Mouse (Mus musculus) spleen, adult 2 months (tissue): Measurements from ENCODE around the gene Spns3. TPM values are rescaled to one million over a fixed set of nuclear protein-coding genes. Genes with fewer than 3 reads are reported as not detected.
A peak's percentile ranks its signal among the peaks of the same experiment; 100 is the strongest.

ENCODE experiments used
- DNase-seq, 2 experiments: peaks; one replicate each; pipeline versions ENCODE4 v3.0.0 to v3.0.0-alpha.2; 2012 to 2021; ENCODE audit warnings: low spot score in 2 of 2, low read depth in 1 of 2
- H3K27ac ChIP-seq: fragments of 200-500 bp; 2 replicates; pipeline ENCODE4 v1.5.1; 2012; ENCODE audit warnings: low read length, inconsistent platforms; ENCODE audit not compliant: insufficient read depth
- H3K27me3 ChIP-seq: fragments of 200-500 bp; 2 replicates; pipeline ENCODE4 v1.6.1; 2012; ENCODE audit warnings: mild to moderate bottlenecking, moderate library complexity, low read length, inconsistent platforms; ENCODE audit not compliant: control insufficient read depth, insufficient read depth
- H3K36me3 ChIP-seq: fragments of 200-500 bp; 2 replicates; pipeline ENCODE4 v1.6.1; 2012; ENCODE audit warnings: mild to moderate bottlenecking, low read length, inconsistent platforms; ENCODE audit not compliant: control insufficient read depth, insufficient read depth
- H3K4me1 ChIP-seq: fragments of 200-500 bp; 2 replicates; pipeline ENCODE4 v1.6.1; 2011; ENCODE audit warnings: inconsistent platforms; ENCODE audit not compliant: control insufficient read depth, insufficient read depth, insufficient read length
- H3K4me3 ChIP-seq: fragments of 200-500 bp; 2 replicates; pipeline ENCODE4 v1.5.1; 2011; ENCODE audit warnings: mild to moderate bottlenecking, inconsistent platforms; ENCODE audit not compliant: insufficient read depth, insufficient read length; ENCODE audit errors: extremely low read depth
- CTCF ChIP-seq: fragments of 200-500 bp; IDR thresholded peaks from 2 replicates; pipeline ENCODE4 v1.5.1; 2011; ENCODE audit warnings: mild to moderate bottlenecking, inconsistent platforms; ENCODE audit not compliant: insufficient read depth, insufficient read length, insufficient replicate concordance; ENCODE audit errors: extremely low read depth
- POLR2A ChIP-seq: fragments of 200-500 bp; IDR thresholded peaks from 2 replicates; pipeline ENCODE4 v1.6.1; 2011; ENCODE audit warnings: low read depth, low read length, inconsistent platforms
- WGBS: fragments of 180-500 bp; shearing (Covaris S2); methylation state at CpG from one replicate; pipeline ENCODE4 v1.1.7; 2018; 5-methylcytosine and 5-hydroxymethylcytosine counted together
- polyA plus RNA-seq: library from polyadenylated mRNA; depleted of rRNA; stranded (reverse); fragments of >200 nt; gene quantifications from 2 replicates; pipeline ENCODE4 v1.2.3, GENCODE M21; 2012; rRNA removed

Spns3 gene
- 18.8 and 24.6 TPM in 2 replicates for polyA plus RNA-seq

DNA sequence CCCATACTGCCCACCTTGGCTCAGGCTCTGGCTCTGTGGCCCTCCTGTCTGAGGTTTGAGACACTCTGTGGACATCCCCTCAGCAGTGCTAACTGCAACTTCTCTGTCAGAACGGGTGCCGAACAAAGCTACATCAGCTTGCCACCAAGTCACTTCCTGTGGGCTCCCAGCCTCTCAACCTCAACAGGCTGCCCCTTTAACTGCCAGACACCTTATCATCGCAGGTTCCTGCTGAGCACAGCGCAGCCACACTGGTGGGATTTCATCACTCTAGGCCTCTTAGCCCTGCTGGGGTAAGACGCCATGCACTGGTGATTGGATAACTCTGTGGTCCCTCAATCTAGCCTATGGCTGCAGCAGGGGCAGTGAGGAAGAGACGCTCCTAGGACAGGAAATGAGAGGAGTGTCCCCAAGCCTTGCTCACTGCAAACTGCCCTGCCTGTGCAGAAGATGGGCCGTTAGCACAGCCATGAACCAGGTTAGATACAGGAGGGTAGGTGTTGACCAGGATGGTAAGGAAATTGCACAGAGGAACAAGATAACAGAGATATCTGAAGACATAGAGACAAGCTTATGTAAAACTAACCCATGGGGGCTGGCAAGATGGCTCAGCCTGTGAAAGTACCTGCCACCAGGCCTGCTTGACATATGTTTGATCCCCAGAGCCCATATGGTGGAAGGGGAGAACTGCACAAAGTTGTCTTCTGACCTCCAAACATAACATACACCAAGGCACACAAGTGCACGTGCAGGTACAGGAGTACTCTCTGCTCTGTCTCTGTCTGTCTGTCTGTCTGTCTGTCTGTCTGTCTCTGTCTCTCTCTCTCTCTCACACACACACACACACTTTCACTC, at the start of gene Spns3:
Spns3 (minus strand) TSS at position 373 of the 855 bp plus-strand sequence.
- no peaks in the 10 kb centered on the region for H3K27me3 ChIP-seq
- peak in 1 of 2 experiments; percentile 62 for DNase-seq
- H3K36me3 ChIP-seq = no peaks in the 10 kb centered on the region
- peak; percentile 48; the same call in 1 of the 2 replicates for TF ChIP-seq POLR2A
- TF ChIP-seq CTCF = no peak
- H3K27ac ChIP-seq = peak within 1 kb of the TSS; percentile 61
- 9% methylated on average over 8 of the region's 8 CpGs for WGBS
- peaks cover 20% of the 10 kb centered on the region; the same call in 1 of the 2 replicates for H3K4me1 ChIP-seq
- H3K4me3 ChIP-seq = peak within 1 kb of the TSS; percentile 53

DNA sequence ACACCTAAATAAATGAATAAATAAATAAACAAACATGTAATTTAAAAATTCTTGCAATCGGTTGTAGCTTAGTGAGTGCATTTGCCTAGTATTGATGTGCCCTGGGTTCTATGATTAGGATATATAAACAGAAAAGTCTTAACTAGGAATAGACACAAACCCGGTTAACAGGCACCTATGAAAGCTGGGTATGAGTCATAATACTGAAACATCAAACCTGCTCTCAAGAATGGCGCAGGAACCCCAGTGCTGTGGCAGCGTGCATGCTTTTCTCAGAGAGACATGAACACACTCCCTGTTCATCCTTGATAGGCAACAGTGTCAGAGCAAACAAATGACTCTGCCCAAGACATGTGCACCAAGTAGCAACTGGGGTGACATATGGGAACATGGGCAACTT, 47.5 kb upstream of the Spns3 start:
- no peaks in the 10 kb centered on the region for H3K27me3 ChIP-seq
- TF ChIP-seq CTCF (no peak), POLR2A (no peak)
- WGBS = 92% methylated on average over 4 of the region's 4 CpGs
- DNase-seq = no peak
- H3K36me3 ChIP-seq = no peaks in the 10 kb centered on the region
- H3K27ac ChIP-seq = no peak overlapping the region
- no peaks in the 10 kb centered on the region for H3K4me1 ChIP-seq
- H3K4me3 ChIP-seq = no peak overlapping the region

GRCm38 (mm10) chr11:72595010-72595737, 44.9 kb upstream of the Spns3 start:
- H3K36me3 ChIP-seq = no peaks in the 10 kb centered on the region
- no peak for DNase-seq
- 62% methylated on average over 2 of the region's 2 CpGs for WGBS
- no peaks in the 10 kb centered on the region for H3K4me1 ChIP-seq
- H3K27ac ChIP-seq = no peak overlapping the region
- TF ChIP-seq CTCF = no peak
- no peak for TF ChIP-seq POLR2A
- no peaks in the 10 kb centered on the region for H3K27me3 ChIP-seq
- H3K4me3 ChIP-seq = no peak overlapping the region

GRCm38 (mm10) chr11:72587537-72588233, 37.4 kb upstream of the Spns3 start:
- Histone ChIP-seq H3K36me3 (no peaks in the 10 kb centered on the region), H3K27me3 (no peaks in the 10 kb centered on the region), H3K27ac (no peak overlapping the region), H3K4me1 (no peaks in the 10 kb centered on the region), H3K4me3 (no peak overlapping the region)
- TF ChIP-seq POLR2A (no peak), CTCF (no peak)
- WGBS = 69% methylated on average over 7 of the region's 7 CpGs
- DNase-seq = no peak

DNA sequence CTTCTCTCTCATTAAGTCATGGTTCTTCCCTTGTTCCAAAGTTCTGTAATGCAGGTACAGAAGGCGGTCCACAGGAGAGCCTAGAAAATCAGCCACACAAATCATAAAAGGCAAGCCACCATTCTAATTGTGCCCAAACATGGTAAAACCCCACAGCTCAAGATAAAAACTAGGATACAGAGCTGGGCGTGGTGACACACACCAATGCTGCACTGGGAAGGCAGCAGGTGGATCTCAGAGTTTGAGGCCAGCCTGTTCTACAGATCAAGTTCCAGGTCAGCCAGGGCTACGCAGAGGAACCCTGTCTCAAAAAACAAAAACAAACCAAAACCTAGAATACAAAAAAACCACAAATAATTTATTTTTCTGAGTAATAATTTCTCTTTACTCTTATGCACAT, 36.3 kb upstream of the Spns3 start:
- Histone ChIP-seq H3K27me3 (no peaks in the 10 kb centered on the region), H3K36me3 (no peaks in the 10 kb centered on the region), H3K4me3 (no peak overlapping the region), H3K27ac (no peak overlapping the region), H3K4me1 (no peaks in the 10 kb centered on the region)
- DNase-seq = no peak
- 87% methylated on average over 3 of the region's 3 CpGs for WGBS
- no peak for TF ChIP-seq CTCF
- no peak for TF ChIP-seq POLR2A

DNA sequence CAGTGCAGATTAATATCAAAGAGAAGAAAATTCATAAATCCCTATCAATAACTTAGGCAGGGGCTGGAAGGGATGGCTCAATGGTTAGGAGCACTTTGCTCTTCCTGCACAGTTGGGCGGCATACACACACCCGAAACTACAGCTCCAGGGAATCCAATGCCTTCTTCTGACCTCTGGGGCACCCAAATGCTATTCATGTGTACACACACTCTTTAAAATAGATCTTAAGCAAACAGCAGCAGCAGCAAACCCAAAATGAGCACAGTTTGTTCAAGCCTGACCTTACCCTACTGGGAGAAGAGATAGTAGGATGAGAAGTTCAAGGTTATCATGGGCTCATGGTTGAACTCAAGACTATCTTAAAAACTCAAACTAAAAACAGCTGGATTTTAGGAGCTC, 32.8 kb upstream of the Spns3 start:
- H3K27ac ChIP-seq = no peak overlapping the region
- H3K36me3 ChIP-seq = no peaks in the 10 kb centered on the region
- no peak overlapping the region for H3K4me3 ChIP-seq
- 96% methylated on average over 2 of the region's 2 CpGs for WGBS
- no peak for DNase-seq
- no peaks in the 10 kb centered on the region for H3K27me3 ChIP-seq
- TF ChIP-seq POLR2A = no peak
- TF ChIP-seq CTCF = no peak
- H3K4me1 ChIP-seq = no peaks in the 10 kb centered on the region
